Mouse (Mus musculus): ENCODE measurements around the gene Klf11.

- no peak for TF ChIP-seq NRF1 (IDR thresholded peaks at IDR 0.05; ENCODE audit: low read depth, low read length)
- no peak for TF ChIP-seq RAD21 (IDR thresholded peaks at IDR 0.05; ENCODE audit: low read depth, low read length)
- no peak for TF ChIP-seq CTCF (conservative IDR thresholded peaks at IDR 0.05 in 1 of 2, IDR thresholded peaks at IDR 0.05 in 1 of 2; ENCODE audit: low read depth in 2 of 2, low read length in 2 of 2)
- TF ChIP-seq HCFC1 (IDR thresholded peaks at IDR 0.05; ENCODE audit: low read depth, low read length) = no peak
- TF ChIP-seq NELFE (IDR thresholded peaks at IDR 0.05; ENCODE audit: low read depth, low read length) = no peak
- TF ChIP-seq EP300 (IDR thresholded peaks at IDR 0.05; ENCODE audit: low read length) = no peak
- no peak for TF ChIP-seq POLR2A (IDR thresholded peaks at IDR 0.05; ENCODE audit: low read depth, low read length)
- no peak for TF ChIP-seq SMC3 (IDR thresholded peaks at IDR 0.05; ENCODE audit: low read depth, low read length)
Observed at GRCm38 (mm10) chr12:24698514-24698913, 47.4 kb downstream of the Klf11 start.
